Mouse (Mus musculus) gastrocnemius, postnatal 25 days (tissue): ENCODE results near the gene Zfp513. TPM values are rescaled to one million over a fixed set of nuclear protein-coding genes. Genes with fewer than 3 reads are reported as not detected.
A peak's percentile ranks its signal among the peaks of the same experiment; 100 is the strongest.
"Not testable (repeated sequence)": the region's sequence is repeated elsewhere in the genome, so short reads cannot be mapped to it uniquely, and the experiment has no call there.

Experiments
- DNase-seq: peaks from one replicate; pipeline ENCODE4 v3.0.0; 2022
- long read RNA-seq, 2 experiments: library from polyadenylated mRNA; stranded (forward); transcript quantifications; one replicate each; pipeline ENCODE4 v2.0.0; 2021
- total RNA-seq, 2 experiments: library from RNA; stranded (reverse); gene quantifications; 1 replicate in 1 of 2; 2 replicates in 1 of 2; pipeline ENCODE4 v1.2.3; 2021

Gene Zfp513
- total RNA-seq: 1 to 10 TPM; 5.4 to 5.7 TPM
- long read RNA-seq, experiment 1, partial matches to known transcripts: 0 of 6 reads
- long read RNA-seq, experiment 1, other reads (novel, unspliced or antisense): 3 of 6 reads
- long read RNA-seq, experiment 2, transcript Zfp513-202 (4 exons, 2,228 nt): major isoform, 12 of 15 reads
- long read RNA-seq, experiment 2, partial matches to known transcripts: 1 of 15 reads
- long read RNA-seq, experiment 2, other reads (novel, unspliced or antisense): 1 of 15 reads

- peak; percentile 97 for DNase-seq
These were observed at the start of gene Zfp513 for GRCm38 (mm10) chr5:31201742-31202590. Zfp513 (minus strand) TSS chr5:31202303.

DNA sequence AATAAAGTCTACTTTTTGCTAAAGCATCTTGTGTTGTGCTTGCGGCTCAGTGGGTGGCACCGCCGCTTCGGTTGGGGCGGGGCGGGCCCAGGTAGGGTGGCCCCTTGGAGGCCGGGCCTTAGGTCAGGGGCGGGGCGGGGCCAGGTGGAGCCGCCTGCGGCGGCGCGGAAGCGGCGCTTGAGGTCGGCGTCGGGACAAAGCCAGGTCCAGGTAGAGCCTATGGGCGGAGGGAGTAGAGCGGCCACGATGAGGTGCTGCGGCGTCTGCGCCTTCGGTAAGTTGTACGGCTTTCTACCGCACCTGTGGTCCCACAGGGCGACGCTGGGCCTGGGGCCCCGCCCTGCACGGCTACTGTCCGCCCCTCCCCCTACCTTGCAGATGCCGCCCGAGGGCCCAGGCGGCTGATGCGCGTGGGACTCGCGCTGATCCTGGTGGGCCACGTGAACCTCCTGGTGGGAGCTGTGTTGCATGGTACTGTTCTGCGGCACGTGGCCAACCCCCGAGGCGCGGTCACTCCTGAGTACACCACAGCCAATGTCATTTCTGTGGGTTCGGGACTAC, 49.5 kb upstream of the Zfp513 start, which contains the start of gene Krtcap3:
Gene Krtcap3 (plus strand): TSS at position 151 of the 561 bp plus-strand sequence.
- DNase-seq: no peak

DNA sequence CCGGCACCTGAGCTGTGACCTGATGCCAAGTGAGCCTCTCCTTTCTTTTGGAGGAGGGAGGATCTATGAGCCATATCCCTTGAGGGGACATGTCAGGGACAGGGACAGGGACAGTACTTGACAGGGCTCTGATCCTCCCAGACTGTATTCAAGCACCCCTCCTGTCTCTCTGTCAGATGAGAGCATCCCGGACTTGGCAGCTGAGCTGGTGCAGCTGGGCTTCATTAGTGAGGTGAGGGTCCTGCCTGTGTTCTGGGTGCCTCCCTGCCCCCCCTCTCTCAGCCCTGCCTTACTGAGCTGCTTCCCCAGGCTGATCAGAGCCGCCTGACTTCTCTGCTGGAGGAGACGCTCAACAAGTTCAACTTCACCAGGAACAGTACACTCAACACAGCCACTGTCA, 48.6 kb upstream of the Zfp513 start:
- no peak for DNase-seq

DNA sequence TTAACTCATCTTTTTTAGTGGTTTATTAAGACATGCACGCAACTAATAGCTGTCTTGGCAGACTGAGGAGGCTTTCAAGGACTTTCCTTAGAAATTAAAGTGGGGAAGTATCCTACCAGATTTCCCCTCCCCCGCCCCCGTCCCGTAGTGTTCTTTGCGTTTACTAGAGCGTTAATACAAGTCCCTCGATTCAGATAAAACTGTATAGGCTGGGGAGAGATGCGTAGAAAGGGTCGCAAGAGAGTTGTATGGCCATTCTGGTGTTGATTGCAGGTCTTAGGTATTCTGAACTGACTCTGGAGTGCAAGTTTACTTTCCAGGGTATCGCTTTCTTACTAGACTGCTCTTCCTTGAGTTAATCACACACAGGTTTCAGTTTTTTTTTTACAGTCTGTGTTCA, 40.1 kb upstream of the Zfp513 start:
- no peak for DNase-seq

DNA sequence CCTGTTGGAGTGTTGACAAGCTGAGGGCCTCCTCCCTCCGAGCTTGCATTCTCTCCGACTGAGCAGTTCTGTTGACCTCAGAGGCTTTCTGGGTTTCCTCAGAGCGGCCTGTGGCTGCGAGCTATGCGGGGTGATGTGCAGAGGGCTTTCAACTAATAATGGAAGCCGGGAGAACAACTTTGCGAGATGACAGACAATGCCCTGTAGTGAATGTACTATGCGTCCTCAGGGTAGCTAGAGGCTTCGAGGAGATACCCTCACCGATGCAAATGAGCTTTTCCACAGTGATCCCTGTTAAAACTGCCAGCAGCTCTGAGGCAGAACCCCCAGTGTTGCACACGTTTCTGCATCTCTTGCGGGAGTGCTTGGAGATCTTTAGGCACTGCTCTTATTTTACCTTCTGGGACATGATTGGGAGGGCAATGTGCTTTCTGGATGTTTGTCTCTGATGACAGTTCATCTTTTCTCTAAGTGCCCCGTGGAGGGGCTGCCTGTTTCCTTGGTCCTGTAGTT, 39.5 kb upstream of the Zfp513 start:
- no peak for DNase-seq

DNA sequence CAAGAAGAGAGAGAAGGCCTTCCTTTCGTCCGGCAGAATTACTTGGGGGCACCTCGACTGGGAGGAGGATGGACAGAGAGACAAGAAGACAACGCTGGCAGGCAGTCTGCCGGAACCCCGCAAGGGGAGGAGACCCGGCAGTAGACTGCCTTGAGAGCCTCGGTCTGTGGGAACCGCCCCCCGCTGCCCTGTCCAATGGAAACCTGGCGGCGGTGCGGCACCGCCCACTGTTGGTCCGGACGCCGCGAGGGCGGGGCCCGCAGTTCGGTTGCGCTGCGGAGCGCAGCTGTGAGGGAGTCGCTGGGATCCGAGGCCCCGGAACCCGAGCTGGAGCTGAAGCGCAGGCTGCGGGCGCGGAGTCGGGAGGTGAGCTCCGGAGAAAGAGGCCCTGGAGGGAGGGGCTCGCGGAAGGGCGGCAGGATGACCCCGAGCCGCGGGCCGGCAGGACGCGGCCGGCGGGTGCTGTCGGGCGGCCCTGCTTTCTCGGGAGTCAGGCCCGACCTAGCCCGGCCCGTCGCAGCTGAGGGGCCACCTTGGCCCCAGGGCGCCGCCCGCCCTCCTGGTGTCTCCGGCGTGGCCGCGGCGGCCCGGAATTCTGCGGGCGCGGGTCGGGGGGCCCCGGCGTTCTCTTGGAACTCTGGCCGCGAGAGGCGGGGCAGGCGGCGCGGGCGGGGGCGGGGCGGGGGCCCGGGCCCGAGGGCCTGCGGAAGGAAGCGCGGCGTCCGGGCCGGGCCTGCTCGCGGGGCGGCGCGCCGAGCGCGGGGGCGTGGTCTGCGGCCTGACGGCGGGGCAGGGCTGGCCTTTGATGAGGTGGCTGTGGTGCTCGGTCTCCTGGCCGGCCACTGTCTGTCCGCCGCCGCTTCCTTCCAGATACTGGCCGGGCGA, 38.8 kb upstream of the Zfp513 start, which contains the start of the genes Nrbp1 and Gm9970:
Gene Nrbp1 (plus strand): TSS at position 228 of the 885 bp plus-strand sequence.
Gene Gm9970 (minus strand): TSS at position 596 of the 885 bp plus-strand sequence.
- peak; percentile 97 for DNase-seq

DNA sequence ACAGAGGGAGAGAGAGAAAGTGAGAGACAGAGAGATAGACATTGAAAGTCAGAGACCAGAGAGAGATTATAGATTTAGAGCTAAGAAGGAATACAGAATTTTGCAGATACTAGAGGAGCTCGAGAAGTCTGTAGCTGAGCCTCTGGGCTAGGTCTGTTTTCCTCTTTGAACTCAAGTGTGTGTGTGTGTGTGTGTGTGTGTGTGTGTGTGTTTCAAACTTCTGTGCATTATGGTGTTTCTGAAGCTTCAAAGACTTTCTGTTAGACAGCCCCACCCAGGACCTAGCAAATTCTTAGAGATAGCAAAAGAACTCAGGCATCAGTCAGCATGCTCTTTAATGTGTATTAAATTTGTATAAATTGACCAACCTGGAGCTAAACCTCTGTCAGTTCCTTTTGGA, 24.5 kb upstream of the Zfp513 start:
- no peak for DNase-seq

DNA sequence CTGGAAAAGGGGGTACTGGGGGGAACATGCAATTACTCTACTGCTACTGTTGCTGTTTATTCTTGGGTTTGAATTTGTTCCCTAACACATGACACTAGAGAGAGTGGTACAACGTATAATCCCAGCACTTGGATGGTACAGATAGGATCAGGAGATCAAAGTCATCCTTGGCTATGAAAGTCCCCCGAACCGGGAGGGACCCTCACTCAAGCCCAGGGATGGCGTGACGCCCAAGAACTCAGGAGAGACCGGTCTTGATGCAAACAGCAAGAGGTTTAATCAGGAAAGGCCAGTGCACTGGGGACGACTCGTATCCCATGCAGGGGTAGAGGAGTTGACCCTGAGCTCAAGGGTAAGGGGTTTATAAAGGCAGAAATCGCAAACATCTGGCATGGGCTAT, 20.6 kb upstream of the Zfp513 start:
- DNase-seq: no peak

- DNase-seq: no peak
These were observed 19.3 kb upstream of the Zfp513 start for GRCm38 (mm10) chr5:31221304-31221945.

DNA sequence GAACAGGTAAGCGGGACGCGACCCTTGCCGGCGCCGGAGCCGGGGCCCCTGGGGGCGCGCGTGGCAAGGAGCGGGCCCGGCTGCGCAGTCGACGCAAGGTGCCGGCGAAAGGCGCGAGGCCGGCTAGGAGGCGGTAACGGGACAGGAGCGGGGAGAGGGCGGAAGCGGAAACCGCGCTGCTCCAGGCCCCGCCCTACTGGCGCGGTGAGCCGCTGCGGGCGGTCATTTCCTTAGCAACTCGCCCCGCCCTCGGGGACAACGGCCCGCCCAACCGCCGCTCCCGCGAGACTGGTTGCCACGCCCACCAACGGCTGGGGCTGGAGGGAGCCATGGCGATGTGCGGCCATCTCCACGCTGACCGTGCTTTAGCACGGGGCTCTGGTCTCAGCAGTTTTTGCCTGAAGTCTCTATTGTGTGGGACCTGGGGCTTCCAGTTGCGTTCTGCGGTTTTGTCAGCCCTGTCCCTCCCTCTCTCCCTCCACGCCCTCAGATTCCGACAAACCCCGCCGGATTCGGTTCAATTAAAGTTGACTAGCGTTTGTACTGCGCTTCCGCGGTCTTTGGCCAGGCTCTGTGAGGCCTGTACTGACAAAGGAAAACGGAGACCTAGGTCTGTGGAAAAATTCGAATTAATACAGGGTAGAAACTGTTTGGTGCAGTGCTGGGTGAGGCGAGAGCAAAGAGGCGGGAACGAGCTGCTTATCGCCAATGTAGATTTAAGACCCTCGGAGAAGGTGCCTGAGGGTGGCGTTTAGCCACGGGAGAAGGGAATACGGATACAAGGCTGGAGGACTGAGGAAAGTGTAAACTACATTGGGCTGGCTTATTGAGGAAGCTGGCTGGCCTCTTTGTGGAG, 18.6 kb upstream of the Zfp513 start, which contains the start of gene Ppm1g:
Gene Ppm1g (minus strand): TSS at position 240 of the 856 bp plus-strand sequence.
- DNase-seq: peak; percentile 97

GRCm38 (mm10) chr5:31219911-31220447, 17.9 kb upstream of the Zfp513 start:
- DNase-seq: no peak

GRCm38 (mm10) chr5:31219474-31219873, 17.4 kb upstream of the Zfp513 start:
- no peak for DNase-seq

GRCm38 (mm10) chr5:31219070-31219469, 17.0 kb upstream of the Zfp513 start:
- no peak for DNase-seq

GRCm38 (mm10) chr5:31218294-31218693, 16.2 kb upstream of the Zfp513 start:
- DNase-seq: no peak

DNA sequence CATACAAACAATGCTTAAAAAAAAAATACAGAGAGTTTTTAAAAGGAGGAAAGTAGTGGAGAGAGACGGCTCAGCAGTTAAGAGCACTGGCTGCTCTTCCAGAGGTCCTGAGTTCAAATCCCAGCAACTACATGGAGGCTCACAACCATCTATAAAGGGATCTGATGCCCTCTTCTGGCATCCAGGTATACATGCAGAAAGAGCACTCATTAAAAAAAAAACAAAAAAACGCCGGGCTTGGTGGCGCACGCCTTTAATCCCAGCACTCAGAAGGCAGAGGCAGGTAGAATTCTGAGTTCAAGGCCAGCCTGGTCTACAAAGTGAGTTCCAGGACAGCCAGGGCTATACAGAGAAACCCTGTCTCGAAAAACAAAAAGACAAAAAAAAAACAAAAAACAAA, 14.5 kb upstream of the Zfp513 start:
- not testable (repeated sequence) for DNase-seq

DNA sequence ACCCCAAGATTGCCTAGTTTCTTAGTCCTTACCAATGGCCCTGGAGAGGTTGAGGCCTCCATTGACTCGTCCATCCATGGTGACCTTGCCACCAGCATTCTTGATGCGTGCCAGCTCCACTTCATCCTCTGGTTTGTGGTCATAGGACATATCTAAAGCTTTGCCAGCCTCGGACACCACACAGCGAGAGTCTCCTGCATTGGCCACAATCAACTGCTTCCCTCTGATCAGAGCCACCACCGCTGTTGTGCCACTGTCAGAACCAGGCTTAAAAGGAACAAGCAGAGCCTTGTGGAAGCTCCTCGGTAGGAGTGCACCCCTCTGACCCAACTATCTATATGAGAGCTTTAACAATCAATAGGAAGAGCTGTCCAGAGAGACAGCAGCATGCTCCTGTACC, 2.3 kb upstream of the Zfp513 start:
- no peak for DNase-seq

DNA sequence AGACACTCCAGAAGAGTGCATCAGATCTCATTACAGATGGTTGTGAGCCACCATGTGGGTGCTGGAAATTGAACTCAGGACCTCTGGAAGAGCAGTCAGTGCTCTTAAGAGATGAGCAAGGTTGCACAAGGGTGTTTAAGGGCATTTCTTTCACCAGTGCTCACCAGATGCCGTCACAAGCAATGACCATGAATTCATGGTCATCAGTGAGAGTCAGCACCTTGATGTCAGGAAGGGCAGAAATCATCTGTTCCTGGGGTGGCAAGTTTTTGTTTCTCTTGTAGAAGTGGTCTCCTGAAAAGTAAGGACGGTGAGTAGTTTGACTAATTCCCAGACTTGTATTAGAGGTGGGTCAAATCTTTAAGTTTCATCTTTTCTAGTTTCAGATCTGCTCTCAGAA, 1.8 kb upstream of the Zfp513 start:
- no peak for DNase-seq

- DNase-seq: no peak
These were observed 830 bp upstream of the Zfp513 start for GRCm38 (mm10) chr5:31202933-31203332.

DNA sequence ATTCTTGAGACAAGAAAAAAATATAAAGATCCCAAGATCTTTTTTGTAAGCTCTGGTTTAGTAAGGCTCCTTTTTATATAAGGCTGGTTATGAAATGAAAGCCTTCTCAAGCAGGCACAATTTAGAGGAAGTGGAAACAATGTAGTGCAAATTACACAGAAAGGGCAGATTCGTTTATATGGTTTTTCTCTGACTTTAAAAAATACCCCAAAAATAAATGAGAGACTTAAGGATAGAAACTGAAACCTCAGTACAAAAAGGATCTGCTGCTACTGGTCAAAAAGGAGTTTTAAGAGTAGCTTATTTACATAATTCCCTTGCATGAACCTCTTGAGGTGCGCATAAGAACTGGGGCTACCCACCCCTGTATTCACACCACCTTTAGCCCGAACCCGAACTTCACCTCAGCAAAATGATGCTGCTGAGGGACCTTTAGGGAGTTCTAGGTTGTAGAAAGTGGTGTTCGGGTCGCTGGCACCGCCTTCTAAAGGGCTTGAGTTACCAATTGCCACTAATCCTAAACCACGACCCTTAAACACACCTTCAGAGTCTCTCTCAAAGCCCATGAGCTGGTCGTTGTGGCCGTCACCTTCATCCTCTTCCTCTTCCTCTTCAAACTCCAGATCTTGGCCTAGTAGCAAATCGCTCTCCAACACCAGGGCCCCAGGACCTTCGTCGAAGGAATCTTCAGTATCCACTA, 911 bp downstream of the Zfp513 start:
- DNase-seq: no peak
